Mouse (Mus musculus) B cell, adult 67 days (primary cell): ENCODE data around the gene Limk1. TPM values are rescaled to one million over a fixed set of nuclear protein-coding genes. Genes with fewer than 3 reads are reported as not detected.

Source experiments
- total RNA-seq, 2 experiments: library from RNA; stranded (reverse); gene quantifications; 4 replicates each; pipeline ENCODE4 v1.2.4; 2023

Gene Limk1
- 10 to 100 TPM; 16.1 to 22.2 TPM for total RNA-seq

GRCm38 (mm10) chr5:134688086-134688717 lies at the start of gene Limk1:
TSS of gene Limk1 (minus strand) at chr5:134688598.

GRCm38 (mm10) chr5:134639269-134639682 lies 49.1 kb downstream of the Limk1 start, which contains the start of gene Eif4h:
TSS of gene Eif4h (minus strand) at chr5:134639490.

GRCm38 (mm10) chr5:134614802-134615201 lies 73.6 kb downstream of the Limk1 start, which contains the start of gene Lat2:
TSS of gene Lat2 (minus strand) at chr5:134615025.

Other genes with a start within 250 kb of the Limk1 start
- gene Gtf2ird1, start 231.9 kb downstream of the Limk1 start, total RNA-seq: under 1 TPM in 1 of 2 experiments, not detected in 1; 0.92 TPM
- 1 to 10 TPM; 6.0 to 7.0 TPM for gene Clip2, start 136.2 kb downstream of the Limk1 start, total RNA-seq
- under 1 TPM in 1 of 2 experiments, not detected in 1; 0.26 TPM for gene Syna, start 128.4 kb downstream of the Limk1 start, total RNA-seq
- 100 to 1,000 TPM; 136 to 154 TPM for gene Rfc2, start 107.2 kb downstream of the Limk1 start, total RNA-seq
- gene Lat2, start 73.6 kb downstream of the Limk1 start, total RNA-seq: 100 to 1,000 TPM; 282 to 286 TPM
- 100 to 1,000 TPM; 260 to 274 TPM for gene Eif4h, start 49.1 kb downstream of the Limk1 start, total RNA-seq
- not detected for gene Eln, start 58.7 kb upstream of the Limk1 start, total RNA-seq
- gene Tmem270, start 218.1 kb upstream of the Limk1 start, total RNA-seq: not detected
- gene Cldn13, start 226.9 kb upstream of the Limk1 start, total RNA-seq: not detected
- 1 to 10 TPM; 1.4 to 2.5 TPM for gene Mettl27, start 243.8 kb upstream of the Limk1 start, total RNA-seq